Mouse (Mus musculus) ES-Bruce4 (cell line): ENCODE measurements around the gene Palm2.

ENCODE experiments used
- CTCF ChIP-seq: IDR thresholded peaks from one replicate; pipeline ENCODE4 v1.8.1; 2011; ENCODE audit warnings: low read depth, low read length
- EP300 ChIP-seq: IDR thresholded peaks from 2 replicates; pipeline ENCODE4 v1.6.1; 2011; ENCODE audit warnings: low read depth, low read length; ENCODE audit not compliant: insufficient read depth
- POLR2A ChIP-seq: IDR thresholded peaks from one replicate; pipeline ENCODE4 v1.8.1; 2011; ENCODE audit warnings: low read length; ENCODE audit not compliant: insufficient read depth

- TF ChIP-seq CTCF = no peak
- no peak for TF ChIP-seq POLR2A
- TF ChIP-seq EP300 = no peak
Measured at GRCm38 (mm10) chr4:57569711-57570110, 135.7 kb downstream of the Palm2 start.
